Mouse (Mus musculus) liver, embryonic 11.5 days (tissue): ENCODE results near the gene Gm960. TPM values are rescaled to one million over a fixed set of nuclear protein-coding genes. Genes with fewer than 3 reads are reported as not detected.

Experiments
- ATAC-seq: fragments of 200-750 bp; cut with Nextera tagmentation; replicated peaks from 2 replicates; pipeline ENCODE4 v1.8.0; 2017; ENCODE audit warnings: moderate number of reproducible peaks, mild to moderate bottlenecking, moderate TSS enrichment, moderate library complexity; ENCODE audit not compliant: low FRiP score
- DNase-seq: peaks from one replicate; pipeline ENCODE4 v3.0.0-alpha.2; 2017; ENCODE audit warnings: low spot score
- H3K27ac ChIP-seq: fragments of 300-500 bp; sonication (generic); 2 replicates; pipeline ENCODE4 v1.5.1; 2014; ENCODE audit warnings: mild to moderate bottlenecking, low read depth, low read length, control low read depth
- H3K27me3 ChIP-seq: fragments of 300-500 bp; sonication (generic); replicated peaks from 2 replicates; pipeline ENCODE4 v1.6.1; 2014; ENCODE audit warnings: low read length, mixed read lengths; ENCODE audit not compliant: control insufficient read depth, insufficient read depth
- H3K36me3 ChIP-seq: fragments of 300-500 bp; sonication (generic); 2 replicates; pipeline ENCODE4 v1.6.1; 2014; ENCODE audit warnings: mild to moderate bottlenecking, low read length, moderate library complexity, mixed read lengths; ENCODE audit not compliant: control insufficient read depth, insufficient read depth
- H3K4me1 ChIP-seq: fragments of 300-500 bp; sonication (generic); replicated peaks from 2 replicates; pipeline ENCODE4 v1.6.1; 2014; ENCODE audit warnings: low read length, mixed read lengths; ENCODE audit not compliant: control insufficient read depth, insufficient read depth
- H3K4me2 ChIP-seq: fragments of 300-500 bp; sonication (generic); 2 replicates; pipeline ENCODE4 v1.6.1; 2014; ENCODE audit warnings: mild to moderate bottlenecking, control low read depth, moderate library complexity
- H3K4me3 ChIP-seq: fragments of 300-500 bp; sonication (generic); 2 replicates; pipeline ENCODE4 v1.5.1; 2014; ENCODE audit warnings: low read depth, low read length, control low read depth
- H3K9ac ChIP-seq: fragments of 300-500 bp; sonication (generic); 2 replicates; pipeline ENCODE4 v1.6.1; 2014; ENCODE audit warnings: low read depth, low read length, control low read depth
- H3K9me3 ChIP-seq: fragments of 300-500 bp; sonication (generic); 2 replicates; pipeline ENCODE4 v1.6.1; 2016; ENCODE audit warnings: low read length, inconsistent platforms, mixed read lengths; ENCODE audit not compliant: control insufficient read depth
- WGBS: fragments of 180-500 bp; shearing (Covaris S2); extraction: QIAGEN DNeasy Blood & Tissue Kit; methylation state at CpG from one replicate; pipeline ENCODE4 v1.1.7; 2014; 5-methylcytosine and 5-hydroxymethylcytosine counted together
- polyA plus RNA-seq: library from polyadenylated mRNA; unstranded; fragments of >200 nt; fragmentation: Nextera tagmentation; extraction: Ambion mirVana; gene quantifications from 2 replicates; pipeline ENCODE4 v1.2.1, GENCODE M21; 2014

Gm960 gene
- polyA plus RNA-seq, 1 experiment from 2014 or later: 2.0 TPM

DNA sequence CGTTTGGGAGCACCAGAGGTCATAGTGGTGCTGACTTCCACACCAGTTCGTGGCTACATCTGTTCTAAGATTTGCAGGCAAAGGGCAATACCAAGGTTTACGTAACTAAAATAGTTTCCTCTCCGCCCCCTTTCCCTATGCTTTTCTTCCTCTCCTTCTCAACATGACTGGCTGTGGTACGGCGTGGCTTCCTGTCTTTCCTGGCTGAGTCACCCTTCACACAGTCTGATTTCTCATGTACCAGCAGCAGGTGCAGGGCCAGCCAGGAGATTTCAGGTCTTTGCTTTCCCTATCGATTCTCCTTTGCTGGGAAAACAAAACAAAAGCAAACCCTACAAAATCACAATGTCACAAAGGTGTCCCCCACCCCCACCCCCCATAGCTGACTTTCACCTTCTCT lies 2.8 kb upstream of the Gm960 start:
- no peak for DNase-seq
- H3K4me3 ChIP-seq: no peak overlapping the region
- no peak overlapping the region for H3K27ac ChIP-seq
- no peaks in the 10 kb centered on the region for H3K36me3 ChIP-seq
- no peaks in the 10 kb centered on the region for H3K9me3 ChIP-seq
- no peak overlapping the region for H3K4me2 ChIP-seq
- H3K9ac ChIP-seq: no peak overlapping the region
- WGBS: 37% methylated on average over 7 of the region's 7 CpGs
- no peak for ATAC-seq
- peaks cover 39% of the 10 kb centered on the region for H3K27me3 ChIP-seq
- no peaks in the 10 kb centered on the region for H3K4me1 ChIP-seq

DNA sequence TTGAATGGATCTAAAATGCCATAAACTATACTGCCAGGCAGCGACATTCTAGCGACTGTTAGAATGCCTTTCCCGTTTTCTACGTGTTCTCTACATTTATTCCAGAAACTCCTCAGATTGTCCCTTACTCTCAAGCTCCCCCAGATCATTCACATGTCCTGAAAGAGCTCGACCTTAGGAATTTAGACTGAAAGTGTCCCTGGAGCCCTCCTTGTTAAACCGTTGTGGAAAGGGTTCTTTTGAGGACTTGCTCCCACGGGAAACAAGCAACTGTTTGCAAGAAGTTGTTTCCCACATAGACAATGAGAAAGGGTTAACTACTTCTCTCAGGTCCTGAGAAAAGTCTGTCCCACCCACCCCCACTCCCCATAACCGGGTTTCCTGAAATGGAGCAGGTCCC lies 2.2 kb upstream of the Gm960 start:
- peaks cover 39% of the 10 kb centered on the region for H3K27me3 ChIP-seq

GRCm38 (mm10) chr19:4699821-4700220 lies 1.4 kb upstream of the Gm960 start:
- Histone ChIP-seq H3K4me2 (no peak overlapping the region), H3K4me1 (no peaks in the 10 kb centered on the region), H3K9ac (no peak overlapping the region), H3K4me3 (no peak overlapping the region), H3K27me3 (peaks cover 39% of the 10 kb centered on the region), H3K9me3 (no peaks in the 10 kb centered on the region), H3K27ac (no peak overlapping the region), H3K36me3 (no peaks in the 10 kb centered on the region)
- ATAC-seq (no peak), DNase-seq (no peak)
- WGBS: 62% methylated on average over 5 of the region's 5 CpGs

More for the DNA sequence above, 2.2 kb upstream of the Gm960 start:
- Histone ChIP-seq H3K4me3 (no peak overlapping the region), H3K4me2 (no peak overlapping the region), H3K4me1 (no peaks in the 10 kb centered on the region), H3K9me3 (no peaks in the 10 kb centered on the region), H3K27ac (no peak overlapping the region), H3K9ac (no peak overlapping the region), H3K36me3 (no peaks in the 10 kb centered on the region)
- 71% methylated on average over 8 of the region's 8 CpGs for WGBS
- ATAC-seq (no peak), DNase-seq (no peak)

DNA sequence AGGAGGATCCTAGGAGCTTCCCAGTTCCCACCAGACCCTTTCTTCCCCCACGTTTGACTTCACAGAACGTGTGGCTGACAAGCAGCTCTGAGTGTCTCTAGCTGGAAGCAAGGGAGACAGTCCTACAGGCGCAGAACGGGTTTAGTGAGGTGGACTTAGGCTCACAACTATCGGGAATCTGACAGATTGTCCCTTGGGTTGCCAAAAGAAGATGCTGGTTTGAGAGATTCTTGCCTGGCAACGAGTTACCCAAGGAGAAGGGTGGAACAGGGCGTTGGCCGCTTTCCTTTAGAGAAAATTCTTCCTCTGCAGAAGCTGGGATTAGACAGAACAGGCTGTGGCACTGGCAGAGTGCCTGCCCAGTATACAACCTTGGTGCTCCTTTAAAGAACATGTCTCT lies 388 bp upstream of the Gm960 start:
- no peaks in the 10 kb centered on the region for H3K36me3 ChIP-seq
- no peak overlapping the region for H3K9ac ChIP-seq
- WGBS: 35% methylated on average over 8 of the region's 8 CpGs
- H3K9me3 ChIP-seq: no peaks in the 10 kb centered on the region
- DNase-seq: no peak
- H3K4me1 ChIP-seq: no peaks in the 10 kb centered on the region
- H3K4me3 ChIP-seq: no peak overlapping the region
- H3K27ac ChIP-seq: no peak overlapping the region
- peaks cover 42% of the 10 kb centered on the region for H3K27me3 ChIP-seq
- ATAC-seq: no peak
- no peak overlapping the region; the same call in 1 of the 2 replicates for H3K4me2 ChIP-seq

DNA sequence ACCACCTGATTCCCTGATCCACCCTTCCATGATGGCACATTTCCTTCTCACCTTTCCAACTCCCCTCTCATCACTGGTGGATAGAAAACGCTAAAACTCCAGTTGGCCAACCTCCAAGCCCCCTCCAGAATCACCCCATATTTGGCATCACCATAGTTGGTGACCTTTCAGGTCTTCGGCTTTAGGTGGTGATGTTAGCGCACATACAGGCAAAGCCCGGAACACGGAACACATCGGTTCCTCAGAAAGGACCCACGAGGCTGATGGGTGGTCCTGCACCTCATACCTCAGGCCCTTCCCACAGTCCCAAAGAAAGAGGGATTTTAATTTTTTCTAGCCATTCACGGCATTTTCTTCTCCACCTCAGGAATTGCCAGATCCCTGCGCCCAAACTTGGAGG lies 747 bp downstream of the Gm960 start:
- no peak for ATAC-seq
- H3K27me3 ChIP-seq: peaks cover 41% of the 10 kb centered on the region
- H3K4me2 ChIP-seq: peak overlapping the region; percentile 74
- H3K9me3 ChIP-seq: no peaks in the 10 kb centered on the region
- no peak overlapping the region for H3K27ac ChIP-seq
- no peaks in the 10 kb centered on the region for H3K36me3 ChIP-seq
- H3K4me3 ChIP-seq: no peak overlapping the region
- no peaks in the 10 kb centered on the region for H3K4me1 ChIP-seq
- no peak overlapping the region for H3K9ac ChIP-seq
- WGBS: 65% methylated on average over 9 of the region's 9 CpGs
- no peak for DNase-seq

DNA sequence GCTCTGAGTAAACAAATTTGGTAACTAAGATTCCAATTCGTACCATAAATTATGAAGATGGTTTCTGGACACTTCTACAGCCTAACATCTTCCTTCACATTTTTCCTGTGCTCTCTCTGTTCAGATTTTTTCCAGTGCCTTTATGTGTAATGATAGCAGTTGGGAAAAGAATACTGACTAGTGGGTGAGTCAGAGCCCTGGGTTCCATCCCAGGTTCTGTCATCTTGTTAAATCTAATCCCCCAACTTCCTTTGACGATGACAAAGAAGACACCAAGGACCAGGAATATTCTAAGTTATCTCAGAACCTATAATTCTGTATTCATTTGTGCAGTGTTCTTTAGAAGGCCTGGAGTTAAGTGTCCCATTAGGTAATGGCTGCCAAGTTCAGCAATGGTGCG lies 1.3 kb downstream of the Gm960 start:
- WGBS: 72% methylated on average over 3 of the region's 3 CpGs
- no peaks in the 10 kb centered on the region for H3K9me3 ChIP-seq
- no peaks in the 10 kb centered on the region for H3K36me3 ChIP-seq
- no peak overlapping the region for H3K4me2 ChIP-seq
- no peak overlapping the region for H3K27ac ChIP-seq
- DNase-seq (no peak), ATAC-seq (no peak)
- peaks cover 37% of the 10 kb centered on the region for H3K27me3 ChIP-seq
- H3K9ac ChIP-seq: no peak overlapping the region
- H3K4me3 ChIP-seq: no peak overlapping the region
- H3K4me1 ChIP-seq: no peaks in the 10 kb centered on the region

DNA sequence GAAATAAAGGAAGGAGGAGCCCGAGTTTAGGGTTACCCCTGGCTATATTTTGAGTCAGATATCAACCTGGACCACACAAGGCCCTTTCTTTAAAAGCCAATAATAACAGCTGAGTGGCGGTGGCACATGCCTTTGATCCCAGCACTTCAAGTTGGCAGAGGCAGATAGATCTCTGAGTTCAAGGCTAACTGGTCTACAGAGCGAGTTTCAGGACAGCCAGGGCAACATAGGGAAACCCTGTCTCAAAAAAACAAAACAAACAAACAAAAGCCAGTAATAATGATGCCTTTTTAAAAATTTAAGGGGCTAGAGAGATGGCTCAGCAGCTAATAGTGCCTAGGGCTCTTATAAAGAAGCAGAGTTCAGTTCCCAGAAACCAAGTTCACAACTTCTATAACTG lies 4.1 kb downstream of the Gm960 start:
- peaks cover 27% of the 10 kb centered on the region for H3K27me3 ChIP-seq

GRCm38 (mm10) chr19:4672401-4672800 lies 26.1 kb downstream of the Gm960 start:
- 70% methylated on average over 6 of the region's 6 CpGs for WGBS
- Histone ChIP-seq H3K36me3 (no peaks in the 10 kb centered on the region), H3K4me2 (no peak overlapping the region), H3K4me1 (no peaks in the 10 kb centered on the region), H3K9ac (no peak overlapping the region), H3K27me3 (no peaks in the 10 kb centered on the region), H3K27ac (no peak overlapping the region), H3K4me3 (no peak overlapping the region), H3K9me3 (no peaks in the 10 kb centered on the region)
- no peak for DNase-seq
- no peak for ATAC-seq

More for the DNA sequence above, 4.1 kb downstream of the Gm960 start:
- no peak for DNase-seq
- no peak overlapping the region for H3K4me3 ChIP-seq
- ATAC-seq: no peak
- WGBS: 55% methylated on average over 3 of the region's 3 CpGs
- no peak overlapping the region for H3K27ac ChIP-seq
- no peaks in the 10 kb centered on the region for H3K36me3 ChIP-seq
- no peak overlapping the region for H3K9ac ChIP-seq
- no peaks in the 10 kb centered on the region for H3K9me3 ChIP-seq
- H3K4me2 ChIP-seq: no peak overlapping the region
- H3K4me1 ChIP-seq: no peaks in the 10 kb centered on the region

DNA sequence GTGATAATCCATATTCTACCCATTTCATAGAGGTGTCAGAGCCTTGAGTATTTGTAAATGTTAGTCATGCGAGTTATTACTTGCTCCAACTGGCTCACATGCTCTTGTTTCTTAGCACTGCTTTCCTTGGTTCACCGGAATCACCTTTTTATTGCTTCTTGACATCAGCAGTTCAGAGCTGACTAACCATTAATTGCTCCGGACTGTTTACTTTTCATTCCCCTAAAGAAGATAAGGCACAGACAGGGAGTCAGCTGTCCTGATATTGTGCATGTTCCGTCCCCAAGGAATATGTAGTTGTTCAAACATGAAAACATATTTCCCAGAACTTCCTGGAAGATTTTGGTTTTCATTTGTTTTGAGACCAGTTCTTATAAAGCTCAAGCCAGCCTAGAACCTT lies 27.7 kb downstream of the Gm960 start:
- Histone ChIP-seq H3K27me3 (no peaks in the 10 kb centered on the region), H3K27ac (no peak overlapping the region), H3K4me2 (no peak overlapping the region), H3K9ac (no peak overlapping the region), H3K4me1 (no peaks in the 10 kb centered on the region), H3K36me3 (no peaks in the 10 kb centered on the region), H3K9me3 (no peaks in the 10 kb centered on the region), H3K4me3 (no peak overlapping the region)
- WGBS: 62% methylated on average over 4 of the region's 4 CpGs
- DNase-seq (no peak), ATAC-seq (no peak)
